ENCODE assay signal across 8 mouse cellular contexts in genomic region chr11:119914381-119914780, GRCm38 (mm10). TPM values are rescaled to one million over a fixed set of nuclear protein-coding genes. Genes with fewer than 3 reads are reported as not detected.
A peak's percentile ranks its signal among the peaks of the same experiment; 100 is the strongest.
DNase-seq lines count a peak whose midpoint lies in the region; ATAC-seq and TF ChIP-seq lines count a peak whose summit lies in the region.

No protein-coding gene starts in this region.

- peak overlapping the region; percentile 67; the same call in 1 of the 2 replicates for H3K27ac ChIP-seq in embryonic facial prominence, embryonic 15.5 days (replicated peaks)
- peak overlapping the region; percentile 19; the same call in 1 of the 2 replicates for H3K27ac ChIP-seq in intestine, embryonic 15.5 days
- no peak overlapping the region for H3K27ac ChIP-seq in neural tube, embryonic 12.5 days

- no peaks in the 10 kb centered on the region for H3K9me3 ChIP-seq in embryonic facial prominence, embryonic 15.5 days (replicated peaks)
- no peaks in the 10 kb centered on the region for H3K9me3 ChIP-seq in intestine, embryonic 15.5 days
- no peaks in the 10 kb centered on the region for H3K9me3 ChIP-seq in neural tube, embryonic 12.5 days

- H3K4me1 ChIP-seq in lung, adult 2 months (ENCODE audit: control insufficient read depth, insufficient read depth, low read length): peaks cover 31% of the 10 kb centered on the region
- peaks cover 40% of the 10 kb centered on the region for H3K4me1 ChIP-seq in embryonic facial prominence, embryonic 15.5 days
- peaks cover 38% of the 10 kb centered on the region for H3K4me1 ChIP-seq in intestine, embryonic 15.5 days (replicated peaks)
- peaks cover 24% of the 10 kb centered on the region for H3K4me1 ChIP-seq in neural tube, embryonic 12.5 days

- H3K36me3 ChIP-seq in embryonic facial prominence, embryonic 15.5 days: peaks cover 38% of the 10 kb centered on the region
- peaks cover 24% of the 10 kb centered on the region for H3K36me3 ChIP-seq in intestine, embryonic 15.5 days
- H3K36me3 ChIP-seq in neural tube, embryonic 12.5 days: peaks cover 37% of the 10 kb centered on the region

- no peak for TF ChIP-seq POLR2A in lung, adult 2 months (IDR thresholded peaks at IDR 0.05; ENCODE audit: borderline replicate concordance, extremely low read depth, low read depth, low read length)

- H3K4me3 ChIP-seq in lung, adult 2 months (replicated peaks; ENCODE audit: extremely low read depth, low read depth, low read length): peak overlapping the region; percentile 89
- H3K4me3 ChIP-seq in embryonic facial prominence, embryonic 15.5 days (replicated peaks): peak overlapping the region; percentile 66
- peak overlapping the region; percentile 97 for H3K4me3 ChIP-seq in intestine, embryonic 15.5 days (replicated peaks)
- peak overlapping the region; percentile 94 for H3K4me3 ChIP-seq in neural tube, embryonic 12.5 days

- no peak for TF ChIP-seq CTCF in lung, adult 2 months (IDR thresholded peaks at IDR 0.05; ENCODE audit: insufficient read depth, low read length)

- peak overlapping the region; percentile 85 for H3K9ac ChIP-seq in embryonic facial prominence, embryonic 15.5 days
- H3K9ac ChIP-seq in intestine, embryonic 15.5 days: peak overlapping the region; percentile 94
- H3K9ac ChIP-seq in neural tube, embryonic 12.5 days: peak overlapping the region; percentile 94

- no peak for ATAC-seq in embryonic facial prominence, embryonic 15.5 days (ENCODE audit: insufficient number of reproducible peaks, low FRiP score, low TSS enrichment, low read depth)
- 0 out of 2 replicates have a peak, but pooled peaks have one; percentile 0 for ATAC-seq in intestine, embryonic 15.5 days
- no peak for ATAC-seq in neural tube, embryonic 12.5 days (ENCODE audit: low FRiP score, low read depth)
- ATAC-seq in inflammation-experienced regulatory T-cells, adult 6 months: no peak

- peak overlapping the region; percentile 83 for H3K4me2 ChIP-seq in embryonic facial prominence, embryonic 15.5 days (replicated peaks)
- peak overlapping the region; percentile 95 for H3K4me2 ChIP-seq in intestine, embryonic 15.5 days (replicated peaks)
- peak overlapping the region; percentile 88 for H3K4me2 ChIP-seq in neural tube, embryonic 12.5 days (replicated peaks)

- DNase-seq in lung, adult 2 months: no peak
- DNase-seq in lung, postnatal 14 days: no peak
- no peak for DNase-seq in layer of hippocampus, postnatal 36 days
- no peak for DNase-seq in adrenal gland, postnatal 25 days

- H3K27me3 ChIP-seq in embryonic facial prominence, embryonic 15.5 days: no peaks in the 10 kb centered on the region
- no peaks in the 10 kb centered on the region for H3K27me3 ChIP-seq in intestine, embryonic 15.5 days (replicated peaks)
- H3K27me3 ChIP-seq in neural tube, embryonic 12.5 days (replicated peaks): no peaks in the 10 kb centered on the region

- 8% methylated on average over 4 of the region's 4 CpGs for WGBS in lung, adult 2 months
- 14% methylated on average over 4 of the region's 4 CpGs for WGBS in embryonic facial prominence, embryonic 15.5 days
- WGBS in intestine, embryonic 15.5 days: 16% methylated on average over 4 of the region's 4 CpGs
- 25% methylated on average over 4 of the region's 4 CpGs for WGBS in neural tube, embryonic 12.5 days

RNA-seq across cellular contexts. Expression of gene Chmp6, which starts 1.1 kb away (rescaled TPM):
- polyA plus RNA-seq in lung, adult 2 months (2012; rRNA removed): 50.2 and 51.0 TPM in 2 replicates
- polyA plus RNA-seq in embryonic facial prominence, embryonic 15.5 days (2015; fragmentation: Nextera tagmentation; extraction: Ambion mirVana): 93.8 and 95.1 TPM in 2 replicates
- polyA plus RNA-seq in intestine, embryonic 15.5 days (2015; fragmentation: Nextera tagmentation; extraction: Ambion mirVana): 88.0 and 91.1 TPM in 2 replicates
- polyA plus RNA-seq in neural tube, embryonic 12.5 days (2016; fragmentation: Nextera tagmentation; extraction: Ambion mirVana): 95.6 and 99.4 TPM in 2 replicates
- polyA plus RNA-seq in inflammation-experienced regulatory T-cells, adult 6 months (2017; shearing (Covaris generic)): 10 to 100 TPM; 43.9 to 55.0 (median 52.0) TPM
- total RNA-seq in layer of hippocampus, postnatal 36 days (2021): 10 to 100 TPM; 33.3 to 38.4 TPM
- 33.9 and 43.4 TPM in 2 replicates for total RNA-seq in adrenal gland, postnatal 25 days (2021)

RNA-seq across cellular contexts. Expression of gene Baiap2, which starts 28.2 kb away (rescaled TPM):
- 83.7 and 92.9 TPM in 2 replicates for polyA plus RNA-seq in lung, adult 2 months (2012; rRNA removed)
- polyA plus RNA-seq in embryonic facial prominence, embryonic 15.5 days (2015; fragmentation: Nextera tagmentation; extraction: Ambion mirVana): 36.8 and 42.0 TPM in 2 replicates
- 12.0 and 13.1 TPM in 2 replicates for polyA plus RNA-seq in intestine, embryonic 15.5 days (2015; fragmentation: Nextera tagmentation; extraction: Ambion mirVana)
- 10.4 and 11.8 TPM in 2 replicates for polyA plus RNA-seq in neural tube, embryonic 12.5 days (2016; fragmentation: Nextera tagmentation; extraction: Ambion mirVana)
- polyA plus RNA-seq in inflammation-experienced regulatory T-cells, adult 6 months (2017; shearing (Covaris generic)): 10 to 100 TPM in 1 of 3 experiments, 1 to 10 TPM in 2; 8.1 to 12.1 (median 9.6) TPM
- total RNA-seq in layer of hippocampus, postnatal 36 days (2021): 100 to 1,000 TPM; 246 to 257 TPM
- total RNA-seq in adrenal gland, postnatal 25 days (2021): 12.0 and 17.0 TPM in 2 replicates
